Mouse (Mus musculus) gastrocnemius, postnatal 4 days (tissue): Measurements from ENCODE around the gene Clec3b. TPM values are rescaled to one million over a fixed set of nuclear protein-coding genes. Genes with fewer than 3 reads are reported as not detected.

Source experiments
- DNase-seq, 2 experiments: peaks; one replicate each; pipeline ENCODE4 v3.0.0; 2021 to 2022; ENCODE audit warnings: low spot score in 2 of 2, mixed read lengths in 2 of 2
- total RNA-seq, 2 experiments: library from RNA; stranded (reverse); gene quantifications; 2 replicates each; pipeline ENCODE4 v1.2.3; 2021

Gene Clec3b
- total RNA-seq, 2 experiments from 2014 or later = 207 to 229 TPM

DNA sequence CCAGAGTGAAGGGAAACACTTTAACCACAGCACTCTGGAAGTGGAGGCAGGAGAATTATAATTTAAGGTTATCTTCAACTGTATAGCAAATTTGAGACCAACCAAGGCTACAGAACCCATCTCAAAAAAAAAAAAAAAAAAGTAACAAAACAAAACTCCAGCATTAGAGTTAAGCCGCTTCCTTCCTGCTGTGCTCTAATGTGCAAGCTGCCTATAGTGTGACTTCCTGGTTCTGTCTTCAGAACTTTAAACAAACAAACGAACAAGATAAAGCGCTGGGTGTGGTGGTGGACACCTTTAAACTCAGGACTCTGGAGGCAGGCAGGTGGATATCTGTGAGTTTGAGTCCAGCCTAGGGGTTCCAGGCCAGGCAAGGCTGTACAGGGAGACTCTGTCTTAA lies 1.3 kb downstream of the Clec3b start:
- DNase-seq = no peak

DNA sequence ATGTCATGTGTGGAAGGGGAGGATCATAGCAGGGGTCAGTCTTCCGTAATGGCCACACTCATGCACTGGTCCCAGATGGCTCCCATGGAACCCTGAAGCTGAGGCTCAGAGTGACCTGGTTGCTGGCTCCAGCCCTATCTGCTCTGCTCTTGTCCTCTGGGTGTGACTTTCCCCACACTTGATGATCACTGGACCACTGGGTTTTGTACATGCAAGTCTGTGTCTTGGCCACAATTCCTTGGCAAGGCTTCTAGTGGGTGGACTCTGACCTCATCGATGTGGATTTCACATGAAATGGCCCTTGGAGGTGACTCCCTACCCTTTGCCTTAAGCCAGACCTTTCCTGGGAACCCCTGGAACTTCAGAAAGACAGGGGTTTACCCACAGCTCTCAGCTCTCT lies 2.4 kb downstream of the Clec3b start:
- peak in 1 of 2 experiments; percentile 26 for DNase-seq

DNA sequence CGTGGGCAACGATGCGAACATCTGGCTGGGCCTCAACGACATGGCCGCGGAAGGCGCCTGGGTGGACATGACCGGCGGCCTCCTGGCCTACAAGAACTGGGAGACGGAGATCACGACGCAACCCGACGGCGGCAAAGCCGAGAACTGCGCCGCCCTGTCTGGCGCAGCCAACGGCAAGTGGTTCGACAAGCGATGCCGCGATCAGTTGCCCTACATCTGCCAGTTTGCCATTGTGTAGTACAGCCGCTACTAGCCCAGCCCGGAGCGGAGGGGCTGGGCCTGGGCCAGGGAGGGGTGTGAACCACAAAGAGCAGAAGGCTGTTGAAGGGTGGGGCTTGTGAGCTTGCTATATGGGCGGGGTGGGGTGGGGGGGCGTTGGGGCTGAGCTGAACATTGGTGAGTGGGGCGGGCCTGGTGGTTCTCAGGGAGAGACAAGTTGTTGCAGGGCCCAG lies 6.2 kb downstream of the Clec3b start:
- DNase-seq = peak; percentile 72 to 80

DNA sequence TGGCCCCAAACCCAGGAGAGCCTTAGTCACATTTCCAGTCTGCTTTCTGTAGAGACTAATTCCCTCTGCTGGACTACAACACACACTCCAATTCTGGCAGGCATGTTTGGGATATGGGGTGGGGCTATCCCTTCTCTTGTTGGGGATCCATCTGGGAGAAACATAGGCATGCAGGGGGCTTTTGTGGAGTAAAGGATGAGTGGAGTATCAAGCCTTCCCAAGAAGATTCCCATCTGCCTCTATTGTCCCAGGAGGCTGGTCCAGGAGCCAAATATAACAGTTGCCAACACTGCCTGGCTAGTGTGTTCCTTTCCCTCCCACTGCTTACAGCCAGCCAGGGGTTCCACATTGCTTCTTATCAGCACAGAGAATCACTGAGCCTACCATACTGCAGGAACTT lies 7.0 kb downstream of the Clec3b start:
- DNase-seq = peak in 1 of 2 experiments; percentile 71

DNA sequence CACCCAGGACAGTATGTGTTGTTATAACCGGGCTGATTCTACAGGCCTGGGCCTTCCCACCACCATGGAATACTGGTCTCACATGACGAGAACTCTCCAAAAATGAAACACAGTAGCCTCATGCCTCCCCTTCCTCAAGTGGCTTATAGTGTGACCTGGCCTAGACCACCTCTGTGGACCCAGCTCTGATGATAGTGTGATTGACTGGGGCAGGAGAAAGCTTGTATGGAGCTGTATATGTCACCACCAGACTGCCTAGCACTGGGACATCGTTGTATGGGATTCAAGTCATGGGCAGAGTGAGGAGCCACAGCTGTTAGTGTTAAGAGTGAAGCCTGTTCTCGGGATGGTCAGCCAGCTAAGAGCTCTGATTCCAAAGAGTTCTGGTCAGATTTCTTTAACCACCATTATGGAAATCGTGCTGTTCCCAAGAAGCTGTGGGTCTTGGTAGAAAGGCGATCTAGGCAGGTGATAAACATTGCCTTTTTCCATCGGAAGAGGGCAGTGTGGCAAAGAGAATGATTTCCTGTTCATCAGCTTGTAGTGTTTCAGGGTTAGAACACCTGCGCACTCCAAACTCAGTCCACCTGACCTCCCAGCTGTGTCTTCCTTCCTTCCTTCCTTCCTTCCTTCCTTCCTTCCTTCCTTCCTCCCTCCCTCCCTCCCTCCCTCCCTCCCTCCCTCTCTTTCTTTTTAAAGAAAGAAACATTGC lies 7.5 kb downstream of the Clec3b start:
- no peak for DNase-seq

DNA sequence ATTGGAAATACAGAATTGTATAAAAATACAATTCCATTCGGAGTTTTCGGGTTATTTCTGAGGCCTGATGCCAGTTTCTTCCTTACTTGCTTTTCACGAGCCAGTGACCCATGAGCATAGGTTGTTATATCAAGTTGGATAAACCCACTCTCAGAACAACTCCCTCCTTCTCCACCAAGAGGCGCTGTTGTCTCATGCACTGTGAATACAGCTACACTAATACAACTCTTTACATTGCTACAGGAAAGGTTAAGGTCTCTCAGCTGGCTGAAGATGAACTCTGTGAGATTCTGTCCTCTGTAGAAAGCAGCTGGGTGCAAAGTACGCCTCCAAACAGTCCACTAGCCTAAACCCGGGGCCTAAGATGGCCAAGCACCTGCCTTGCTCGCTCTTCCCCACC lies 8.6 kb downstream of the Clec3b start:
- DNase-seq = peak; percentile 39 to 59

DNA sequence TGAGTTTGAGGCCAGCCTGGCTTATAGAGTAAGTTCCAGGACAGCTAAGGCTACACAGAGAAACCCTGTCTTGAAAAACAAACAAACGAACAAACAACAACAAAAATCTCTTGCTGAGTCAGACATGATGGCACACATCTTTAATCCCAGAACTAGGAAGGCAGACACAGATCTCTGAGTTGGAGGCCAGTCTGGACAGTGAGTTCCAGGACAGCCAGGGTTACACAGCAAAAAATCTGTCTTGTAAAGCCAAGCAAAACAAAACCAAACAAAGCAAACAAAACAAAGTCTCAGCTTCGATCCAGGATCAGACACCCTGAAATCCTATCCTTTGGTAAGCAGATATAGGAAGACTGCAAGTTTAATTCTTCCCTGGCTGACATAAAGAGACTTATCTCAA lies 11.0 kb downstream of the Clec3b start:
- DNase-seq = no peak

DNA sequence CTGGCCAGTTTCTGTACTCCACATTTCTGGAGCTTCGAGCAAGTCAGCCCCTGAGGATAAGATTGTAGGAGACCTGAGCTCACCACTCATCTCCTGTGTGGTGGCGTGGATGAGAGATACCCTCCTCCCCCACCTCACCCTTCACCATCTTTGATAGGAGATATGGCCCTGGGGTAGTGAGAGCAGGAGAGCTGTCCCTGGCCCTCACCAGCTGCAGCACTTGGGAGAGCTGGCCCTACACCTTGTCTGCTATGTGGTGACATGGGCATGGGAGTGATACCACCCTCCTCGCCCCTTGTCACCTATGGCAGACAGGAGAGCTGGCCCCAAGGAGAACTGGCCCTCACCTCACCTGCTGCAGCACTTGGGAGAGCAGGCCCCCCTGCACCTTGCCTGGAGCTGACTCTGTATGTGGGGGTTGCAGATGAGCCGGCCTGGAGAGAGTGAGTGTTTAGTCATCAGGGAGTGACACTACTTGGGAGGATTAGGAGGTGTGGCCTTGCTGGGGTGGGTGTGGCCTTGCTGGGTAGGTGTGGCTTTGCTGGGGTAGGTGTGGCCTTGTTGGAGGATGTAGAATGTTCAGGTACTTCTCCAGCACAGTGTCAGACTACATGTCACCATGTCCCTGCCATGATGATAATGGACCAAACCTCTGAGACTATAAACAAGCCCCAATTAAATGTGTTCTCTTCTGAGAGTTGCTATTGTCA lies 12.4 kb downstream of the Clec3b start:
- no peak for DNase-seq

DNA sequence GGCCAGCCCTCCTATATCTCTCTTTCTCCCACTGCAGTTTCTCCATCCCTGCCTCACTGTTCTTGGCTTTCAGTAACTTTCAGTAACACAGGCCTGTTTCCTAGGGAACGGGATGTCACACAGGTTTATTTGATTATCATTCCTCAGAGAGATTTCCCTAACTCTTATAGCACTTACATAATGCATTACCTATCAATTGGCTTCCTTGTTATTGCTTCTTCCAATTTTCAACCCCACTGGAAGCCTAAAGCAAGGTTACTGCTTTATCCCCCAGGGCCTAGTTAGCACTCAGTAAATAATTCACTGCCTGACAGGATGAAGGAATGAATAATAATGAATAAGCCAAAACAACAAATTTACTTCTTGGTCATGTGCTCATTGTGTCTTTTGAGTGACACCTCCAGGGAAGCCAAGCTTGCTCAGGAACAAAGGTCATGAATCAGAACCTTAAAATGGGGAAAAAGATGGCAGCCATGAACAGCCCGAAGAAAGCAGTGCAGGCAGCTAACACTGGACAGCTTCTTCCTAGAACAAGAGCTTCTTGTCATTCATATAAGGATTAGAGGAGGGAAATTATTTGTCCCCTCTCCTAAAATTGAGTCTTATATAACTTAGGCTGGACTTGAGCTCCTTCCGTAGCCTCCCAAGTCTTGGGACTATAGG lies 15.2 kb downstream of the Clec3b start:
- DNase-seq = no peak

DNA sequence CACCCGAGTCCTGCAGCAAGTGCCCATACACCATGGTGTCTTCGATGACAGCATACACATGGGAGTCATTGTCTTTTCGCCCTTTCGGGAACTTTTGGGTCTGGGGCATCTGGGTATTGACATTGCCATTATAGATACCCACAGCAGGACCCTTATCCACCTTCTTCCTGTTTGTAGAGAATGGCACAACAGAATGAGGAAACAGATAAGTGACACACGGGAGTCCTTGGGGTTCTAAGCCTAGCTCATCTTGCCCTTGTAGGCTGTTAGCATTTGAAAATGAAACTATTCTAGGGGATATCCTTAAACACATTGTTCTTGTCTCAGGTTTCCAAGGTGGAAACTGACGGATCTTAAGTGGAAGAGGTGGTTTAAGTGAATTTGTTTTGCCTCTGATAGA lies 23.0 kb downstream of the Clec3b start:
- DNase-seq = no peak

DNA sequence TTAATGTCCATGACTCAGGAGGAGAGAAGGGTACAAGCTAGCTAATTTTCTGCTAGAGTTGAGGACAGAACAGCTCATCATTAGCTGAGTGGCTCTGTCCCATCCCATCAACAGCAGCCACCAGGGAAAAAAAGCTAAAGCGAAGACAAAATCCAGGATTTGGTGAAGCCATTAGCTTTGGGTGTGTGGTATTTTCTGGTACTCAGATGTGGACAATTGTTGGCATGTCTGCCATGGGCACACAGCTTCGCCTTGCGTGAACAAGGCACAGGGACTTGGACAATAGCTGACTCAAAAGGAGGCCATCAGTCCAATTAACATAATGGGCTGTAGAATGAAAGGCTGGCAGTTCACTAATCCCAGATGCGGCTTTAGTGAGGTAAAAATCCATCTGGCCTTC lies 23.6 kb downstream of the Clec3b start:
- no peak for DNase-seq

DNA sequence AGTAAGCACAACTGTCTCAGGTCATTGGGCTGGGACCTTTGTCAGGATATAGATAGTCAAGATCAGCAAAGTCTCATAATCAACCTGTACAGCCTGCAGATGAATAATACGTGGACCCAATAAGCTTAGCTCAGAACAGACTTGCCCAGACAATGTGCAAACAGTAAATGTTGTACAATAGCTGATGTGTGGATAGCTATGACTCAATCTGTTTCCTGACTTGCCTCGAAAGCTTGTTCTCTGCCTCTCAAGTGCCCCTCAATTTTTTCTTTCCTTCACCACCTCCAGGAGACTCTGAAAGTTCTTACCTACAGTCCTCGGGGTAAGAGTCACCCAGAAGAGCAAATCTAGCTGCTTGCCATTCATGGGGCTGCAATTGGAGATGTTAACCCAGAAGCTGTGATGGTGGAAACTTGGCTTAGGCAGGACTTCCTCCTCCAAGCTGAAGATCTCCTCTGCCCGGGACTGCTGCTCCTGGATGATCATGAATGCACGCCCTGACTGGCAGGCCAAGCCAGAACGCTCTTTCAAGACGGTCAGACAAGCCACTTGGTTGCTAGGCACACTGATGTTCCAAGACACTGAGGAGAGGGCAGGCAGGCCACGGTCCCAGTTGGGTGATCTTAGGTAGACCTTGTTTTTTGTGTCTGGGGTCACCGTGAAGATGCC lies 26.8 kb downstream of the Clec3b start:
- DNase-seq = no peak

DNA sequence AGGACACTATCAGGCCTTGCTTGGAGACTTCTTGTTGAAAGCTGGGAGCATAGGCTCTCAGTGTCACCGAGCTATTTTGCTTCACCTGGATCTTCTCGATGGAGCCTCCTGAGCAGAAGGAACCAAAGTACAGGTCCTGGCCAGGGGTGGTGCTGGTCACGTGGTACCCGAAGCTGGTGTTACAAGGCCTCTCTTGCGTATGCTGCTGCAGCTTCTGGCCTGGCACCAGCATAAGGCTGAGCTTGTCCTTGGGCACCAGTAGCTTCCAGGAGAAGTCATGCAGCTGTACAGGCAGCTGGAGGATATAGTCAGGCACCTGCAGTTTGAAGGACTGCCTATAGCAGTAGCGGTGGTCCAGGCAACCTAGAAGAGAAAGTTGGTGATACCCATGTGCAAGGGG lies 29.3 kb downstream of the Clec3b start:
- DNase-seq = no peak

DNA sequence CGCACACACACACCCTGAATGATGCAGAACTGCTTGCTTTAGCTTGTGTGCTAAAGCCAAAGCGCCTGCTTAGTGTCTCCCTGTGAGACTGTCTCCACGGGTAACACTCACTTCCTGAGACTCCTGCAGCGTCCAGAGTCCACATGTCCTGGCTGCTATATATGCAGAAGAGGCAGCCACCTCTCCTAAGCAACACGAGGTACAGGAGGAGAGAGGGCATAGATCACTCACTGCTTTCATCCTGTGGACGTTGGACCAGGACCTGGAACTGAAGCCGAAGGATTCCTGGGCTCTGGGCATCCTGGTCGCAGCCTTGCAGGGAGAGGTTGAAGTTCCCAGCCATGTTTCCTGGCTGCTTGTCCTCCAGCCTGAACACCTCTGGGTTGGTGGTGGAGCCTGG lies 32.5 kb downstream of the Clec3b start:
- DNase-seq = no peak

DNA sequence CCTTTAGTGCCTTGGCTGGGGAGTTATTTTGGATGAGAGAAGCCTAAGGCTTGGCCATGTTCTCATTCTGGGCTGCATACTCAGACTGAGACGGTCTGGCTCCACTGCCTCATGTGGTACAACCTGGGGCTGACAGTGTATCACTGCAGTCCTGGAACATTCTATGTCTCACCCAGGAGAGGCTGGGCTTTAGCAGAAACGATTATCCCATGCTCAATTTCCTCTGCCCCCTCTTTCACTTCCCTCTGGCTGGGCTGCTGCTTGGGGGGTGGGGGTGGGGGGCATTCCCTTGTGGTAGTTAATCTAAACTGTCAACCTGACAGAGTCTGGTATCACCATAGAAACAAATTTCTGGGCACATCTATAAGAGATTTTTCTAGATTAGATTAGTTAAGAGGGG lies 34.8 kb downstream of the Clec3b start:
- DNase-seq = no peak

DNA sequence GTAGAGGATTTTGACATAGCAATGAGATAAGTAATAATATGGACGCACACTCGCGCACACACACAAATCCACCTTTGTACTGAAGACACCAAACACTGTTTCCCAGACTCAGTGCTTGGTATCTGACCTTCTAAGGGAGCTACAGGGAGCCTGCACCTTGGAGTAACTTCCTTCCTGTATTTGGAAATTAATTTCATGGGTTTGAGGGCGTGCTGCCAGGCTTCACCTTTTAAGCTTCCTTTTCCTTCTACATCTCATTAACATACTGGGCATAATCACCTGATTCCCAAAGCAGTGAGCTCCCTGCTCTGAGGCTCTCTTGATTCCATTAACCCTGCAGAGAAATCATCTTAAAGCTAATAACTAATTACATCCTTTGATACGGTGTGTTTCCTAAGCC lies 35.4 kb downstream of the Clec3b start:
- DNase-seq = no peak

DNA sequence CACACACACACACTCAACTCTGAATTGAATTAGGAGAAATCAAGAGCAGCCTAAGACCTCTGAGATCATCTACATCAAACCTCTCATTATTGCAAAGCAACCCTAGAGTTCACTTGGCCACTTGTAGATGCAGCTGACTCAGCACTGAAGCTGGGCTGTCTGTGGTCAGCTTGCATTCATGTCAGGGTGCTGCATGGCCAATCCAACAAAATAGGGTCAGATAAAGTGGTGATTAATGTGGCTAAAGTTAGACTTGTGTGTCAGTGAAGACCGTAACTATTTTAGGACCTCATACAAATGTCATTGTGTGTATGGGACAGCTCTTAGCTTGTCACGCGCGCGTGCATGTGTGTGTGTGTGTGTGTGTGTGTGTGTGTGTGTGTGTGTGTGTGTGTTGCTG lies 36.8 kb downstream of the Clec3b start:
- no peak for DNase-seq

DNA sequence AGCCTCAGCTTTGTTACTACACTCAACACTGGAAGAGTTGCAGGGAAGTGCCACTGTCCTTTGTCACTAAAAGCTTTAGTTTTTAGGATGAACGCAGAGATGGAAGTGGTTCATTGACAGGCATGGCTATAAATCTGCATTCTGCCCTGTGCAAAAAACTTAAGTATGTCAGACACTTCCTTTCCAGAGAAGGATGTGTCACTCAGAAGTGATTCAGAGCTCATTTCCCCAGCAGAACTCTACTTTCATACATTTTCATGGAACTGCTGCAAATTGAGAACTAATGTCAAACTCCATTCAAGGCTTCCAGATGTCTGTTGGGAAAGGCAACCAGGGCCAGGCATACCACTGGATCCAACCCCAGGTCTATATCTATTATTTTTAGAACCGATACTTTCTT lies 37.5 kb downstream of the Clec3b start:
- DNase-seq = no peak

DNA sequence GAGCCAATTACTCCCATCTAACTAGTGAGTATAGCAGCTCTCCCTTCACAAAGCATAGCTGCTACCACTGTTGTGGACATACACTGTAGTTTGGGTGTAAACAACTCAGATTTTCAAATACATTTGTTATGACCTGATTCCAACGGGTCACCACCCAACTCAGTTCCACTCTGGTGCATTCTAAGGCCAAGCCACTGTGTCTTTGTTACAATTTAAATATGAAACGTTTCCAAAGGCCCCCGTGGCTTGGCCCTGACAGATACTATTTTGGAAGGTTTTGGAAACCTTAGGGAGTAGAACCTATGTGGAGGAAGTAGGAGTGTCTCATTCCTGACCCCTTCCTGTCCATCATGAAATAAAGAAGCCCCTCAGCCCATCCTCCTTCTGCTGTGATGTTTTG lies 49.4 kb downstream of the Clec3b start:
- DNase-seq = no peak

DNA sequence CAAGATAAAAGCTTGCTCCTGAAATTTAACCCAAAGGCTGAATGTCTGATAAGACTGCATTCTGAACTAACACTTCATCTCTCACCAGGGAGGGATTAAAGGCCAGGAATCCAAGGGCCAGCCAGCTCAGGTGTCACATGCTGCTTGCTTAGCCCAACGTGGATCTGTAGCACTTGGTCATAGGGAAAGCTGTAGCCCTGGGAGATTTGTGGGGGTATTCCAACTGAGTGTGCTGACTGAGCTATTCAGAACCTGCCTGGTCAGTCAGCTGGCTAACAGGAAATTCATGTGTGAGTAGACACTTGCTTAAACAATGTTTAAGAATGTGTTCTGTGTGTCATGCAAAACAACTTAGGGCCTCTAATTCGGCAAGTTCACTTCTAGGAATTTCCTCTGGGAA lies 55.8 kb downstream of the Clec3b start:
- DNase-seq = no peak

DNA sequence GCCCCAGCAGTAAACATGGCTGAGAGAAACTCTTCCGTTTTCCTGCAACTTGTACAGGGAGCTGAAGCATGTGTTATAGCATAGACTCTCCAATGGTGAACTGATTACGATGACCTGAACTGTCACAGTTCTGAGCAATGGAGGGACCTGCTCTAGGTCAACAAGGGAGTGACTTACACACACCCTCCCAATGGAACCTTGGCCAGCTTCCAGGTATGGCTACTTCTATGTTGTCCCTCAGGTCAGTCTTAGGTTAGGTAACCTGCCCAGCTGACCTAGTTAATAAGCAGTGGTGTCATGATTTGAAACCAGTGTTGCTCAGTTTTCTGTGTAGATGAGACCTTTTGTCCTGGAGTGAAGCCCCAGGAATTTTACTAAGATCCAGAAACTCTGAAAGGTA lies 56.2 kb downstream of the Clec3b start:
- no peak for DNase-seq
